Mouse (Mus musculus): Measurements from ENCODE around the gene Mtr. TPM values are rescaled to one million over a fixed set of nuclear protein-coding genes. Genes with fewer than 3 reads are reported as not detected.

The Mtr gene
- total RNA-seq, 2 experiments from 2014 or later = 23.8 to 36.5 TPM

- no peak for ATAC-seq (replicated peaks; ENCODE audit: poor library complexity)
Measured at GRCm38 (mm10) chr13:12245938-12246337, 12.0 kb downstream of the Mtr start.

GRCm38 (mm10) chr13:12243991-12244390 is 13.9 kb downstream of the Mtr start:
- no peak for ATAC-seq (replicated peaks; ENCODE audit: poor library complexity)

GRCm38 (mm10) chr13:12232141-12232540 is 25.8 kb downstream of the Mtr start:
- no peak for ATAC-seq (replicated peaks; ENCODE audit: poor library complexity)

GRCm38 (mm10) chr13:12228248-12228647 is 29.7 kb downstream of the Mtr start:
- ATAC-seq (replicated peaks; ENCODE audit: poor library complexity) = no peak

- no peak for ATAC-seq (replicated peaks; ENCODE audit: poor library complexity)
Measured at GRCm38 (mm10) chr13:12227606-12228005, 30.3 kb downstream of the Mtr start.

- ATAC-seq (replicated peaks; ENCODE audit: poor library complexity) = peak; percentile 69
Measured at GRCm38 (mm10) chr13:12218603-12219002, 39.3 kb downstream of the Mtr start.

- ATAC-seq (replicated peaks; ENCODE audit: poor library complexity) = no peak
Measured at GRCm38 (mm10) chr13:12214922-12215321, 43.0 kb downstream of the Mtr start.

- ATAC-seq (replicated peaks; ENCODE audit: poor library complexity) = no peak
Measured at GRCm38 (mm10) chr13:12211058-12211457, 46.9 kb downstream of the Mtr start.

- ATAC-seq (replicated peaks; ENCODE audit: poor library complexity) = peak; percentile 98
Measured at GRCm38 (mm10) chr13:12210023-12210762, 47.7 kb downstream of the Mtr start.

- ATAC-seq (replicated peaks; ENCODE audit: poor library complexity) = peak; percentile 48
Measured at GRCm38 (mm10) chr13:12200372-12200771, 57.5 kb downstream of the Mtr start.

- ATAC-seq (replicated peaks; ENCODE audit: poor library complexity) = no peak
Measured at GRCm38 (mm10) chr13:12198486-12198885, 59.4 kb downstream of the Mtr start.

GRCm38 (mm10) chr13:12196861-12197260 is 61.1 kb downstream of the Mtr start:
- ATAC-seq (replicated peaks; ENCODE audit: poor library complexity) = no peak

GRCm38 (mm10) chr13:12196012-12196411 is 61.9 kb downstream of the Mtr start:
- no peak for ATAC-seq (replicated peaks; ENCODE audit: poor library complexity)

- ATAC-seq (replicated peaks; ENCODE audit: poor library complexity) = no peak
Measured at GRCm38 (mm10) chr13:12194942-12195662, 62.8 kb downstream of the Mtr start.

GRCm38 (mm10) chr13:12189219-12189618 is 68.7 kb downstream of the Mtr start:
- no peak for ATAC-seq (replicated peaks; ENCODE audit: poor library complexity)

- no peak for ATAC-seq (replicated peaks; ENCODE audit: poor library complexity)
Measured at GRCm38 (mm10) chr13:12188804-12189203, 69.1 kb downstream of the Mtr start.

GRCm38 (mm10) chr13:12179481-12179880 is 78.4 kb downstream of the Mtr start:
- ATAC-seq (replicated peaks; ENCODE audit: poor library complexity) = no peak

- no peak for ATAC-seq (replicated peaks; ENCODE audit: poor library complexity)
Measured at GRCm38 (mm10) chr13:12176761-12177160, 81.2 kb downstream of the Mtr start.

- no peak for ATAC-seq (replicated peaks; ENCODE audit: poor library complexity)
Measured at GRCm38 (mm10) chr13:12175988-12176736, 81.8 kb downstream of the Mtr start.

GRCm38 (mm10) chr13:12167276-12167675 is 90.6 kb downstream of the Mtr start:
- no peak for ATAC-seq (replicated peaks; ENCODE audit: poor library complexity)

- ATAC-seq (replicated peaks; ENCODE audit: poor library complexity) = no peak
Measured at GRCm38 (mm10) chr13:12166386-12166785, 91.5 kb downstream of the Mtr start.
